Mouse (Mus musculus) hindbrain, postnatal 0 days (tissue): ENCODE data around the gene Nebl. TPM values are rescaled to one million over a fixed set of nuclear protein-coding genes. Genes with fewer than 3 reads are reported as not detected.

ENCODE experiments used
- ATAC-seq: fragments of 200-750 bp; cut with Nextera tagmentation; 2 replicates; pipeline ENCODE4 v1.8.0; 2017; ENCODE audit warnings: mild to moderate bottlenecking, moderate TSS enrichment, moderate library complexity
- DNase-seq: peaks from one replicate; pipeline ENCODE4 v3.0.0-alpha.2; 2015; ENCODE audit warnings: low spot score
- H3K27ac ChIP-seq: fragments of 300-500 bp; sonication (generic); 2 replicates; pipeline ENCODE4 v1.5.1; 2014; ENCODE audit warnings: mild to moderate bottlenecking
- H3K27me3 ChIP-seq: fragments of 300-500 bp; sonication (generic); 2 replicates; pipeline ENCODE4 v1.6.1; 2014; ENCODE audit warnings: low read length, mixed read lengths; ENCODE audit not compliant: insufficient read depth
- H3K36me3 ChIP-seq: fragments of 300-500 bp; sonication (generic); 2 replicates; pipeline ENCODE4 v1.6.1; 2014; ENCODE audit warnings: low read length, mixed read lengths; ENCODE audit not compliant: insufficient read depth
- H3K4me1 ChIP-seq: fragments of 300-500 bp; sonication (generic); 2 replicates; pipeline ENCODE4 v1.6.1; 2014; ENCODE audit warnings: antibody characterized with exemption, low read length, mixed read lengths; ENCODE audit not compliant: insufficient read depth
- H3K4me2 ChIP-seq: fragments of 300-500 bp; sonication (generic); 2 replicates; pipeline ENCODE4 v1.6.1; 2014; ENCODE audit warnings: low read depth, mild to moderate bottlenecking, low read length, moderate library complexity, mixed read lengths
- H3K4me3 ChIP-seq: fragments of 300-500 bp; sonication (generic); 2 replicates; pipeline ENCODE4 v1.5.1; 2014; ENCODE audit warnings: low read length
- H3K9ac ChIP-seq: fragments of 300-500 bp; sonication (generic); replicated peaks from 2 replicates; pipeline ENCODE4 v1.6.1; 2014; ENCODE audit warnings: mild to moderate bottlenecking, low read length, moderate library complexity, mixed read lengths
- H3K9me3 ChIP-seq: fragments of 300-500 bp; sonication (generic); 2 replicates; pipeline ENCODE4 v1.6.1; 2016; ENCODE audit warnings: low read length, mixed read lengths
- CTCF ChIP-seq: IDR thresholded peaks from 2 replicates; pipeline ENCODE4 v1.5.1; 2016; ENCODE audit warnings: antibody characterized with exemption, control low read depth, low read depth
- WGBS: fragments of 180-500 bp; shearing (Covaris S2); extraction: QIAGEN DNeasy Blood & Tissue Kit; methylation state at CpG from one replicate; pipeline ENCODE4 v1.1.7; 2014; 5-methylcytosine and 5-hydroxymethylcytosine counted together
- polyA plus RNA-seq: library from polyadenylated mRNA; unstranded; fragments of >200 nt; fragmentation: Nextera tagmentation; extraction: Ambion mirVana; gene quantifications from 2 replicates; pipeline ENCODE4 v1.2.1, GENCODE M21; 2015
- total RNA-seq: library from RNA; depleted of rRNA; stranded (reverse); fragments of >200 nt; gene quantifications from 2 replicates; pipeline ENCODE4 v1.2.3, GENCODE M21; 2014

Gene Nebl
- total and polyA plus RNA-seq, 2 experiments from 2014 or later, result 15.4 to 25.8 TPM

- 87% methylated on average over 7 of the region's 7 CpGs for WGBS
- no peaks in the 10 kb centered on the region for H3K4me1 ChIP-seq
- H3K36me3 ChIP-seq, result no peaks in the 10 kb centered on the region
- H3K4me3 ChIP-seq, result no peak overlapping the region
- DNase-seq (no peak), ATAC-seq (no peak)
- no peaks in the 10 kb centered on the region for H3K27me3 ChIP-seq
- H3K9me3 ChIP-seq, result no peaks in the 10 kb centered on the region
- no peak overlapping the region for H3K9ac ChIP-seq
- no peak overlapping the region for H3K4me2 ChIP-seq
- H3K27ac ChIP-seq, result no peak overlapping the region
- TF ChIP-seq CTCF, result no peak
Observed at GRCm38 (mm10) chr2:17390513-17391200, 340.6 kb downstream of the Nebl start.

GRCm38 (mm10) chr2:17389886-17390285 lies 341.4 kb downstream of the Nebl start:
- Histone ChIP-seq H3K4me2 (no peak overlapping the region), H3K27ac (no peak overlapping the region), H3K4me3 (no peak overlapping the region), H3K9ac (no peak overlapping the region), H3K9me3 (no peaks in the 10 kb centered on the region), H3K4me1 (no peaks in the 10 kb centered on the region), H3K27me3 (no peaks in the 10 kb centered on the region), H3K36me3 (no peaks in the 10 kb centered on the region)
- TF ChIP-seq CTCF, result no peak
- WGBS, result 96% methylated on average over 2 of the region's 2 CpGs
- DNase-seq (no peak), ATAC-seq (no peak)

- no peak overlapping the region for H3K27ac ChIP-seq
- no peak overlapping the region for H3K4me3 ChIP-seq
- H3K4me2 ChIP-seq, result no peak overlapping the region
- H3K4me1 ChIP-seq, result no peaks in the 10 kb centered on the region
- ATAC-seq (no peak), DNase-seq (no peak)
- no peaks in the 10 kb centered on the region for H3K9me3 ChIP-seq
- 96% methylated on average over 4 of the region's 4 CpGs for WGBS
- TF ChIP-seq CTCF, result no peak
- H3K9ac ChIP-seq, result no peak overlapping the region
- no peaks in the 10 kb centered on the region for H3K36me3 ChIP-seq
- H3K27me3 ChIP-seq, result no peaks in the 10 kb centered on the region
Observed at GRCm38 (mm10) chr2:17389379-17389778, 341.9 kb downstream of the Nebl start.

GRCm38 (mm10) chr2:17382227-17382626 lies 349.0 kb downstream of the Nebl start:
- Histone ChIP-seq H3K36me3 (no peaks in the 10 kb centered on the region), H3K9ac (no peak overlapping the region), H3K27ac (no peak overlapping the region), H3K4me1 (no peaks in the 10 kb centered on the region), H3K4me2 (no peak overlapping the region), H3K27me3 (no peaks in the 10 kb centered on the region), H3K9me3 (no peaks in the 10 kb centered on the region), H3K4me3 (no peak overlapping the region)
- DNase-seq (no peak), ATAC-seq (no peak)
- 100% methylated on average over 1 of the region's 1 CpGs for WGBS
- TF ChIP-seq CTCF, result no peak

- Histone ChIP-seq H3K36me3 (no peaks in the 10 kb centered on the region), H3K4me3 (no peak overlapping the region), H3K4me2 (no peak overlapping the region), H3K27ac (no peak overlapping the region), H3K4me1 (no peaks in the 10 kb centered on the region), H3K27me3 (no peaks in the 10 kb centered on the region), H3K9ac (no peak overlapping the region), H3K9me3 (no peaks in the 10 kb centered on the region)
- WGBS, result 68% methylated on average over 2 of the region's 2 CpGs
- ATAC-seq (no peak), DNase-seq (no peak)
- TF ChIP-seq CTCF, result no peak
Observed at GRCm38 (mm10) chr2:17375916-17376315, 355.3 kb downstream of the Nebl start.

- Histone ChIP-seq H3K9ac (no peak overlapping the region), H3K27me3 (no peaks in the 10 kb centered on the region), H3K27ac (no peak overlapping the region), H3K9me3 (no peaks in the 10 kb centered on the region), H3K4me1 (no peaks in the 10 kb centered on the region), H3K4me2 (no peak overlapping the region), H3K4me3 (no peak overlapping the region), H3K36me3 (no peaks in the 10 kb centered on the region)
- WGBS, result 91% methylated on average over 5 of the region's 5 CpGs
- DNase-seq (no peak), ATAC-seq (no peak)
- TF ChIP-seq CTCF, result no peak
Observed at GRCm38 (mm10) chr2:17365671-17366070, 365.6 kb downstream of the Nebl start.

GRCm38 (mm10) chr2:17364971-17365548 lies 366.2 kb downstream of the Nebl start:
- WGBS, result 79% methylated on average over 6 of the region's 6 CpGs

More at GRCm38 (mm10) chr2:17364971-17365548, 366.2 kb downstream of the Nebl start:
- no peak overlapping the region for H3K27ac ChIP-seq
- no peak overlapping the region for H3K4me3 ChIP-seq
- ATAC-seq, result no peak
- no peaks in the 10 kb centered on the region for H3K27me3 ChIP-seq
- no peak overlapping the region for H3K4me2 ChIP-seq
- no peaks in the 10 kb centered on the region for H3K4me1 ChIP-seq
- H3K36me3 ChIP-seq, result no peaks in the 10 kb centered on the region
- H3K9ac ChIP-seq, result no peak overlapping the region
- H3K9me3 ChIP-seq, result no peaks in the 10 kb centered on the region
- no peak for DNase-seq
- no peak for TF ChIP-seq CTCF
